Mouse (Mus musculus): ENCODE measurements at regions not wholly inside any gene's neighbourhood (a gene's known extent, or its start where the extent isn't known, plus 50 kb on each side); places are given as distances from the start of the nearest gene placed in this dataset.

DNA sequence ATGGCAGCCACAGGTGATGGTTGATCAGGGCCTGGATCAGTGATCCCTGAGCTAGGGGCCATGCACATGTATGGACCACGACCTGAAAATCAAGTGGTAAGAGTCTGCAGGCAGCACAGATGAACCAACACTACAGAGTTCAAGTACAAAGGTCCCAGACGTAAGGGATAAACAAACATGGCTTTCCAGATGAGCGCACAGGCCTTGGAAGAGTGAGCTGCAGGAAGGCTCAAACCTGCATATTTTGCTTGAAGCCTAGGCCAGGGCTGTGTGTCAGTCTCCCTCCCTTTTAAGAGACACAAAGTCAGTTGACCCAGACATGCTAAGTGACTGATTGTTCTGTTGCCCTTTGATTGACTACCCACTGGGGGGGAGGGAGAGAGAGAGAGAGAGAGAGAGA is 107.2 kb upstream of the Stc2 start:
- Histone ChIP-seq H3K79me2 (ENCODE audit: control insufficient read depth, insufficient read depth) (no peaks in the 10 kb centered on the region), H3K4me2 (ENCODE audit: low read depth) (no peak overlapping the region), H3K36me3 (ENCODE audit: control insufficient read depth, insufficient read depth) (no peaks in the 10 kb centered on the region), H3K27me3 (ENCODE audit: control insufficient read depth, insufficient read depth, insufficient read length) (no peaks in the 10 kb centered on the region), H3K4me3 (no peak overlapping the region), H3ac (ENCODE audit: control insufficient read depth, insufficient read length) (no peak overlapping the region)
- TF ChIP-seq CEBPB (IDR thresholded peaks at IDR 0.05; ENCODE audit: insufficient read depth, poor library complexity, severe bottlenecking) (no peak), SRF (IDR thresholded peaks at IDR 0.05; ENCODE audit: control insufficient read depth, insufficient read length, low read depth) (no peak), POLR2AphosphoS2 (IDR thresholded peaks at IDR 0.05; ENCODE audit: insufficient read length, low read depth) (no peak), USF1 (IDR thresholded peaks at IDR 0.05; ENCODE audit: low read depth) (no peak), REST (IDR thresholded peaks at IDR 0.05; ENCODE audit: insufficient read depth, insufficient read length) (no peak), MAX (IDR thresholded peaks at IDR 0.05; ENCODE audit: low read depth) (no peak), TCF3 (IDR thresholded peaks at IDR 0.05; ENCODE audit: insufficient read length, low read depth) (no peak), MYOD1 (IDR thresholded peaks at IDR 0.05; ENCODE audit: control insufficient read depth in 1 of 3, insufficient read length in 2 of 3, low read depth in 2 of 3) (no peak), E2F4 (IDR thresholded peaks at IDR 0.05; ENCODE audit: insufficient read depth) (no peak), POLR2A (IDR thresholded peaks at IDR 0.05; ENCODE audit: insufficient read length, low read depth) (no peak)

DNA sequence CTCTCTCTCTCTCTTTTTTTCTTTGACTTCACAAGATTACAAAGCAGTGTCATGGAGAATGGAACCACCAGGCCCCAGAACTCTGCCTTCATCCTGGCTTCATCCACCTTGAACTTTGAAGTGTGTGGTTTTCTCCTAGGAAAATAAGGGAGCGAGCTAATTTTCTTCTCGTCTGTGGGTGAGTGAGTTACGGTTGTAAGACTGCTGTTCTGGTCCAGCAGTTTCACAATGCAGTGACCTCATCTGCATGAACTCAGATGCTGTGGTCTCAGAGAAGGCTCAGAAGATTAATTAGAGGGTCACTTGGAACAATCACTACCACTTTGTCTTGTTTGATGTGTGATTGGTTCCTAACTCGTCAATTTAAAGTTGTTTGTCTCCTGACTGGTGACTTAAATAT is 103.1 kb upstream of the Stc2 start:
- Histone ChIP-seq H3ac (ENCODE audit: control insufficient read depth, insufficient read length) (no peak overlapping the region), H3K36me3 (ENCODE audit: control insufficient read depth, insufficient read depth) (no peaks in the 10 kb centered on the region), H3K79me2 (ENCODE audit: control insufficient read depth, insufficient read depth) (no peaks in the 10 kb centered on the region), H3K27me3 (ENCODE audit: control insufficient read depth, insufficient read depth, insufficient read length) (no peaks in the 10 kb centered on the region), H3K4me3 (no peak overlapping the region), H3K4me2 (ENCODE audit: low read depth) (no peak overlapping the region)
- TF ChIP-seq POLR2AphosphoS2 (IDR thresholded peaks at IDR 0.05; ENCODE audit: insufficient read length, low read depth) (no peak), CEBPB (IDR thresholded peaks at IDR 0.05; ENCODE audit: insufficient read depth, poor library complexity, severe bottlenecking) (no peak), MAX (IDR thresholded peaks at IDR 0.05; ENCODE audit: low read depth) (no peak), MYOG (IDR thresholded peaks at IDR 0.05; ENCODE audit: control insufficient read depth in 1 of 3, insufficient read depth in 1 of 3, insufficient read length in 2 of 3, low read depth in 2 of 3) (no peak), TCF12 (IDR thresholded peaks at IDR 0.05; ENCODE audit: insufficient read depth, poor library complexity, severe bottlenecking) (no peak), E2F4 (IDR thresholded peaks at IDR 0.05; ENCODE audit: insufficient read depth) (no peak), MYOD1 (IDR thresholded peaks at IDR 0.05; ENCODE audit: control insufficient read depth in 1 of 3, insufficient read length in 2 of 3, low read depth in 2 of 3) (no peak), REST (IDR thresholded peaks at IDR 0.05; ENCODE audit: insufficient read depth, insufficient read length) (no peak), TCF3 (IDR thresholded peaks at IDR 0.05; ENCODE audit: insufficient read length, low read depth) (no peak), USF1 (IDR thresholded peaks at IDR 0.05; ENCODE audit: low read depth) (no peak), SRF (IDR thresholded peaks at IDR 0.05; ENCODE audit: control insufficient read depth, insufficient read length, low read depth) (no peak)

DNA sequence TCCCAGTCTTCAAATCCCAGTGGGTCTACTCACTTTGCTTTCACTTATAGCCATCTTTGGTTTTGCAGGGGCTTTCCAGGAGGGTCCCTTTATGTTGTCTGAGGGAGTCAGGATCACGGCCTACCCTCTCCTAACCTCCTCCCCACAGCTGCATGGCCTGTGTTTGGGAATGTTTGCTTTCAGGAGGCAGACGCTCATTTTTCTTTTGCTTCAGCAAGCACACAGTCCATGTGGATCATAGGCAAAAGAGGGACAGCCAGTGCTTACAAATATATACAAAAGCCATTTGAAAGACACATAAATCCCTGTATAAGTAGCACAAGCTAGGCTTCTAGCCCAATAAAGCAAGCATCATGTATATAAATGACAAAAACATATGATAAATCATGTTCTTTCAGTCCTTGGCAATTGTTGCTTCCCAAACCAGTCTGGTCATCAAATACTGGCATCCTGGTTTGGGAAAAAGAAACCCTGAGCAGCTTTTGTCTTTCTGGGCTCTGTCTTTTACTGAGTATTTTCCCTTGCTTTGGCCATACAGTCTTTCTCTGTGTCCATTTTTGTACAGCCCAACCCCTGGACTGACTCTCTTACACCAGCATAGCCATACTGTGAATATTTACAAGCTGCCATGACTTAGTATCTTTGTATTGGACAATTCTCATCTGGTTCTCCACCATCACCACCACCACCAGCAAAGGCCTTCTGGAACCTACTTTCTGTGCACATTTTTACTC is 101.0 kb upstream of the Stc2 start:
- Histone ChIP-seq H3ac (ENCODE audit: control insufficient read depth, insufficient read length) (no peak overlapping the region), H3K4me2 (ENCODE audit: low read depth) (no peak overlapping the region)
- TF ChIP-seq POLR2AphosphoS2 (IDR thresholded peaks at IDR 0.05; ENCODE audit: insufficient read length, low read depth) (no peak), POLR2A (IDR thresholded peaks at IDR 0.05; ENCODE audit: insufficient read length, low read depth) (no peak), MAX (IDR thresholded peaks at IDR 0.05; ENCODE audit: low read depth) (no peak)

DNA sequence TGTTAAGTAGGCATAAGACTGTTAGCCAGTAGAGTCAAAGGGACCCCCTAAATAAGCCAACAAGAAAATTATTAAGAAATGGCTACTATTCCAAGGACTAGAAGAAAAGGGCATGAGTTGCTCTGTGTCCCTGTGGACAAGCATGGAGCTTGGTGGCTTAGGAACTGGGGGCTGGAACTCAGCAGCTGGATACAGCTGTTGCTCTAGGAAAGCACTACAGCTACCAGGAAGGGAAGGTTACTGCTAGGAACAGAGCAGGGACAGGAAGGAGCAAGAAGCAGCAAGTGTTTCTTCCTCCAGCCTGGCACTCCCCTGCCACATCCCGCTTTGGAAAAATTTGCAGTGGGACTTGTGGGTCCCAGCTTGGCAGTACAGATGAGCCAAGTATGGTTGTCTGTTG is 95.0 kb upstream of the Stc2 start:
- Histone ChIP-seq H3K4me3 (no peak overlapping the region), H3K27me3 (ENCODE audit: control insufficient read depth, insufficient read depth, insufficient read length) (no peaks in the 10 kb centered on the region), H3K4me2 (ENCODE audit: low read depth) (no peak overlapping the region), H3K36me3 (ENCODE audit: control insufficient read depth, insufficient read depth) (no peaks in the 10 kb centered on the region), H3K79me2 (ENCODE audit: control insufficient read depth, insufficient read depth) (no peaks in the 10 kb centered on the region), H3ac (ENCODE audit: control insufficient read depth, insufficient read length) (no peak overlapping the region)
- TF ChIP-seq REST (IDR thresholded peaks at IDR 0.05; ENCODE audit: insufficient read depth, insufficient read length) (no peak), MYOG (IDR thresholded peaks at IDR 0.05; ENCODE audit: control insufficient read depth in 1 of 3, insufficient read depth in 1 of 3, insufficient read length in 2 of 3, low read depth in 2 of 3) (no peak), CEBPB (IDR thresholded peaks at IDR 0.05; ENCODE audit: insufficient read depth, poor library complexity, severe bottlenecking) (no peak)

More for the DNA sequence above, 101.0 kb upstream of the Stc2 start:
- no peaks in the 10 kb centered on the region for H3K36me3 ChIP-seq (ENCODE audit: control insufficient read depth, insufficient read depth)
- H3K4me3 ChIP-seq, result no peak overlapping the region
- H3K27me3 ChIP-seq (ENCODE audit: control insufficient read depth, insufficient read depth, insufficient read length), result no peaks in the 10 kb centered on the region
- H3K79me2 ChIP-seq (ENCODE audit: control insufficient read depth, insufficient read depth), result no peaks in the 10 kb centered on the region

DNA sequence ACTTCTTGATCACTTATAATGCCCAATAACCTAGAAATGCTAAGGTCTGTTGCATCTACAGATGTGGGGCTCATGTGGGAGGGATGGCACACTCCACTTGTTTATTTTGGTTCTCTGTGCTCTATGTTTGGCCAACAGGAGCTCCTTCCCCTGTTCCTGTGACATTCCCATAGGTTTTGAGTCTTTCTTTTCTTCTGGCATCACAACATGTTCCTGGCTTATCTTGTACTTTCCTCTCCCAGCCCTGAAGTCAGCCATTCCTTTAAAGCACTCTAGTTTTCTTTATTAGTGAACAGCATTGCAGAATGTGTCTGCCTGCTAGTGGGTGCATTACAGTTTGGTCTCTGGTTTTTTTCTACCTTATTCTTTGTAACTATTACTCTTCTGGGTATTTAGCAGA is 92.6 kb upstream of the Stc2 start:
- no peaks in the 10 kb centered on the region for H3K79me2 ChIP-seq (ENCODE audit: control insufficient read depth, insufficient read depth)

More for the DNA sequence above, 92.6 kb upstream of the Stc2 start:
- no peak overlapping the region for H3K4me2 ChIP-seq (ENCODE audit: low read depth)
- no peaks in the 10 kb centered on the region for H3K27me3 ChIP-seq (ENCODE audit: control insufficient read depth, insufficient read depth, insufficient read length)
- H3K4me3 ChIP-seq, result no peak overlapping the region
- no peak for TF ChIP-seq USF1 (IDR thresholded peaks at IDR 0.05; ENCODE audit: low read depth)
- no peaks in the 10 kb centered on the region for H3K36me3 ChIP-seq (ENCODE audit: control insufficient read depth, insufficient read depth)
- no peak overlapping the region for H3ac ChIP-seq (ENCODE audit: control insufficient read depth, insufficient read length)
